Mouse (Mus musculus) embryonic fibroblast, embryonic 13.5 days (primary cell): ENCODE data around the gene Olfr69.

Experiments used
- CTCF ChIP-seq: IDR thresholded peaks from 2 replicates; pipeline ENCODE4 v1.5.1; 2011; ENCODE audit warnings: mild to moderate bottlenecking, control low read depth, low read length, moderate library complexity, borderline replicate concordance; ENCODE audit not compliant: insufficient read depth
- POLR2A ChIP-seq: IDR thresholded peaks from 2 replicates; pipeline ENCODE4 v1.6.1; 2011; ENCODE audit warnings: low read depth, mild to moderate bottlenecking, control low read depth, low read length, moderate library complexity

- no peak for TF ChIP-seq CTCF
- no peak for TF ChIP-seq POLR2A
Measured at GRCm38 (mm10) chr7:103757233-103757632, 14.2 kb downstream of the Olfr69 start, which contains the start of gene Olfr630.
